Mouse (Mus musculus) monocyte, adult 2 months (primary cell): ENCODE results near the gene Ttll10.

Source experiments
- DNase-seq, 2 experiments: peaks; one replicate each; pipeline ENCODE4 v3.0.0; 2022; ENCODE audit warnings: low spot score in 2 of 2, low read depth in 1 of 2

Ttll10 gene

GRCm38 (mm10) chr4:156059261-156059660 is at the start of gene Ttll10:
Gene Ttll10 (minus strand): TSS chr4:156059414.
- no peak for DNase-seq

- DNase-seq = no peak
Measured at GRCm38 (mm10) chr4:156103342-156103741, 44.1 kb upstream of the Ttll10 start.

DNA sequence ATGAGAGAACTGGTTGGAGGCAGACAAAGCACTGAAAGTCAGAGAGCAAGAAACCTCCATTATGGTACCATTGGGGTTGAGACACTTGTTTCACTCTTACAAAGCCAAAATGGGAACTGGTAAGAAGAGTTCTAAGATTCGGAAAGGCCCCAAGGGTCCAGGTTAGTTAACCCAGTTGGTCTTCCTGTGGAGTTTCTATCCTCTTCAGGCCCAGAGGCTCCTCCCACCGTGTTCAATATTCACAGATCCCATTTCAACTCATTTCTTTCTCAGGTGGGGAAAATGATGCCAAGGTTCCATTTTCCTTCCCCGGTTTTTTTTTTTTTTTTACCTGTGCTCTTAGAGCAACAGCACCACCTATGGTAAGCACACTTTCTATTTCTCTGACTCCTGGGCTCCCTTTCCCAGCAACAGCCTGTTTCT is 42.3 kb upstream of the Ttll10 start:
- no peak for DNase-seq

DNA sequence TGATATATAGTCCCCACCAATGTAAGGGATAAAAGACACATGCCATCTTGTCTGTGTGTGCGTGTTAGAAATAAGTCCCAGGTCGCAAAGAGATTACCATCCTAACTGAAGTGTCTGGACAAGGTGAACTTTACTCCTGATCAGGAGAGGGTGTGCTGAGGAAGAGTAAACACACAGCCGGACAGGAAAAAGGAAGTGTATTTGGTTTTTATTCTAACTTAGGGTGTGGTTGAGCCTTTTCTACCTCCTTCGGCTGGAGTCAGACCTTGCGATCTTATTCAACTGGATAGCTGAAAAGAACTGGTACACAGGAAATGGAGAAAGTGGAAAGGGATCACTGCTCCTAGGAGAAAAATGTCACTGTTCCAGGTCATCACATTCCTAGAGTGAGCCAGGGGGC is 41.3 kb upstream of the Ttll10 start:
- no peak for DNase-seq

- no peak for DNase-seq
Measured at GRCm38 (mm10) chr4:156099427-156099826, 40.2 kb upstream of the Ttll10 start.

DNA sequence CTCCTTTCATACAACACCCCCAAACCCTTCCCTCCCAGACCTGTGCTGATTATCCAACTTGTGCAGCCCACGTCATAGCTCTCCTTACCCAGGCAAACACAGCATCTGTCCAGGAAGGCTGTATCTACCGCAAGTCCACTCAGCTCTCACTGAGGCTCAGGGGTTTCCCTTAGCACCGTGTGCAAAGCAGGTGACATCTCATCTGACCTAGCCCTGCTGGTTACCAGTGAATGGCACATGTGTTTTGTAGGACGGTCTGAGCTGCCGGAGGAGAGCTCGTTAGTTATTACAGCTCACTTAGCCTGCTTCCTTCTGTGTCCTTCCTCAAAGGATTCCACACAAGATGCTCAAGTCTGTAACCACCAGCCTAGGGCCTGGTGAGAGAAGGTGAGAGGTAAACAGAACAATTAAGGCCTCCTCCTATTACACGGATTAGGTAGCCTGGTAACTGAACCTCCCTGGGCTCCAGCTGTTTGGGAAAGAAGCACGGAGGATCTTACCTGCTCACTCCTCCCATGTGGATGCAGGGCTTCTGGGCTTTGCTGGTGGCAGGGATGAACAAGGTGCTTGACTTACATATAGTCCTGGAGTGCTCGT is 38.7 kb upstream of the Ttll10 start:
- no peak for DNase-seq

GRCm38 (mm10) chr4:156096191-156096590 is 37.0 kb upstream of the Ttll10 start:
- DNase-seq = no peak

GRCm38 (mm10) chr4:156093758-156094157 is 34.5 kb upstream of the Ttll10 start:
- DNase-seq = no peak

- no peak for DNase-seq
Measured at GRCm38 (mm10) chr4:156092765-156093164, 33.6 kb upstream of the Ttll10 start.

DNA sequence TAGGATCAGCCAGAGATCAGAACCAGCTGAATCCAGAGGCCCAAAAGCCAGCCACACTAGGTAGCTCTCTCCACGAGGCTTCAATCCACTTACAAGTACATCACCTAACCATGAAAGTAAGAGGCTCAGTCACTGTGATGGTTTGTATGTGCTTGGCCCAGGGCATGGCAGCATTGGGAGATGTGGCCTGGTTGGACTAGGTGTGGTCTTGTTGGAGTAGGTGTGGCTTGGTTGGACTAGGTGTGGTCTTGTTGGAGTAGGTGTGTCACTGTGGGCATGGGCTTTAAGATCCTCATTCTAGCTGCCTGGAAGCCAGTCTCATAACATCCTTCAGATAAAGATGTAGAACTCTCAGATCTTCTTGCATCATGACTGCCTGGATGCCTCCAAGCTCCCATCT is 32.0 kb upstream of the Ttll10 start:
- DNase-seq = no peak

GRCm38 (mm10) chr4:156087398-156088087 is 28.3 kb upstream of the Ttll10 start:
- peak in 1 of 2 experiments; percentile 9 for DNase-seq

DNA sequence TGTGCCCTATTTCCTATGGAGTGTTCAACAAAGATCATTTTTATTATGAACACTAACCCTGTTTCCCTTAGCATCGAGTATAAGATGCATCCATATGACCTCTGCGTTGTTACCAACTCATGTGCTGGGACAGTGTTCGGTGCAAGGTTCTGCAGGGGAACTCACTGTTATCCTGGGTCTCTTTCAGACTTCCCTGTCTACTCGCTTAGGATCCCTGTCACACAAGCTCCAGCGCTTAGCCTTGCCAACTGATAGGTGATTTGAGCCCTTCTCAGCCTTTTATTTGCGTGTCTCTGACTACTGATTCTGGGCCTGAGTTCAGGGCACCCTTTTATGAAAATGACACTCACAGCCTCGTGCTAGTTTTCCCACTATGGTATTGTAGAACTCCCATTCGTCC is 26.0 kb upstream of the Ttll10 start:
- DNase-seq = no peak

- DNase-seq = no peak
Measured at GRCm38 (mm10) chr4:156084096-156084879, 25.1 kb upstream of the Ttll10 start.

GRCm38 (mm10) chr4:156083348-156083747 is 24.1 kb upstream of the Ttll10 start:
- DNase-seq = no peak

DNA sequence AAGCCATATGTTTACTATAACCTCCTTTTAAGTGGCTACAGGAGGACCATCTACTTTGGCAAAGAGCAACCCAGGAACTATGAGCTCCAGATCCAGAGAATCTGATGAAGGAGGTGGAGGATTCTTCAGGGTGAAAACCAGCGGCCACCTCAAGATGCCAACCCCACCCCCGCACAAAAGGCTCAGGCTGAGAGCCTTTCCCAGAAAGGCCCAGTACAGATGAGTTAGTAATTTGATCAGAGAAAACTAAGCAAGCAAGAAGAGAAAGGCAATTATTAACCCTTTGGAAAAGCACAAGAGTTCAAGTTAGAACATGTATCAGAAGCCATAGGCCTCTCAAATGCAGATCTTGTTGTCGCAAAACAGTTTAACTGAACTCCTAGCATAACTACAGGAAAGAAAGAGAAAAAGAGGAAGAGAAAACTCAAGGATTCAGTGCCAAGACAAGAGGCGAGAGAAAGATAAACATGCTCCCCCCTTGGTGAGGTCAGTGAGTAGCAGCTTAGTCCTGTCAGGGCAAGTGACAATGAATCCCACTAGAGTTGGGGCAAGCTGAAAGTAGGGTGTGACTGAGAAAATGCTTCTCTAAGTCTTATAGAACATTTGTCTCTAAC is 23.5 kb upstream of the Ttll10 start:
- DNase-seq = no peak

DNA sequence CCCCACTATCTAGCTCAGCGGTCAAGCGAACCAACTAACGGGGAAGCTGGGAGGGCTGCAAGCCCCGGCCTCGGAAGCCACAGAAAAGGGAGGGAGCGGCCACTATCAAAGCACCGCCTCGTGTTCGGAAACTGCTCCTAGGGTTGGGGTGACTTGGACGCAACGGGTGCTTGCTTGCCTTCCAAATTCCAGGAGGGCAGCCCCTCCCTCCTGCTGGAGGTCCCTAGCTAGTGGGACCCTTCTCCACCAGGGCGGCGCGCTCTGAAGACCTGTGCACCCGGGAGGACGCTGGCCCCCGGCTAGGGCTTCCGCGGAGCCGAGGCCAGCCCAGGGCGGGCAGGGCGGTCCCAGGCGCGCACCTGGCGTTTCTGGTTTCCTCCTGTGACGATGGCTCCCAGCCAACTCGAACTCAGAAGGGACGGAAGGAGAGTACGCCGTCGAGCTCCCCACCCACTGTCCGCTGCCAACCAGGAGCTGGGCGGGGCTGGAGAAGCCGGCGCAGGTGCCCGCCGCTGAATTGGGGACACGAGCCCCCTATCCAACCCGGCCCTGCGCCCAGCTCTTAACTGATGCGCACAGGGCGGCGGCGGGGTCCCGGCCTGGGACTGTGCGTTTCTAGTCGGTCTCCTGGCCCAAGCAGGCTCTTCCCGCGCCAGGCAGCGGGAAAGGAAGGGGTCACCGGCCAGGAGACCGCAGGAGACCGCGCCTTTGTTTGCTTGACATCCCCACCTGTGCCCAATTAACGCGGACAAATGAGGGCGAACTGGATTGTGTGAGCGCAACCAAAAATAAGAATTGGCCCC is 18.5 kb upstream of the Ttll10 start:
- DNase-seq = no peak

- no peak for DNase-seq
Measured at GRCm38 (mm10) chr4:156076911-156077382, 17.7 kb upstream of the Ttll10 start.

GRCm38 (mm10) chr4:156070716-156071115 is 11.5 kb upstream of the Ttll10 start:
- DNase-seq = no peak

DNA sequence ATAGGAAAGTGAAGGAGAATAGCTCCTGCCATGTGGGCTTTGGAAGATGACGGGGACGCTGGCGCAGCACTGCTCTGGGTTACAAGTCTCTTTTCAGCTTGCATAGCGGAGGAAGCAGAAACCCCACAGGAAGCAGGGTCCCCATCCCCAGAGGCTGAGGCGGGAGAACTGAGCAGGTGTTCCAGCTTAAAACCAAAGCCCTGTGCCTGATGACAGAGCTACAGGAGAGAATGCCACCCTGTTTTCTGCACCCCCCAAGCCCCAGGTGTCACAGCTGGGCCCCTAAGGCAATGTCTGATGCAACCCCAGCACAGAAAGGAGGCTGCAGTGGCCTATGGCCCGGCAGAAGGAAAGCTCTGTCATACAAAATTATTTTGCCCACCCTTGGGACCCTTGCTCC is 11.1 kb upstream of the Ttll10 start:
- no peak for DNase-seq

DNA sequence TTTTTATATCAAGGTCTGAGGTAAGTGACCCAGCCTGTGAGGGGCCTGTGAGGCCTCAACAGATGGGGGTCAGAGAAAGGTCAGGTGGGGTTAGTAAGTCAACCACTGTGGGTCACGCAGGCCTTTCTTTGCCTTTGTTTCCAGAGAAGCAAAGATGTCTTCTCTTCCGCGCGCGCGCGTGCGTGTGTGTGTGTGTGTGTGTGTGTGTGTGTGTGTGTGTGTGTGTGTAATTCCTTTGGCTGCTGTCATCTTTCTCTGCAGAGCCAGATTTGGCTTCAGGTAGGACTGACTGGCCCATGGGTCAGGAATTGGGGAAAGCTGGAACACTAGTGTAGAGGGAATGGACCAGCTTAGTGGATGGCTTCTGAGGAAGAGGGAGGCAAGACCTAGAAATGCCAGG is 10.5 kb upstream of the Ttll10 start:
- DNase-seq = no peak
